Mouse (Mus musculus) limb, embryonic 11.5 days (tissue): Measurements from ENCODE around the gene Lipt2. TPM values are rescaled to one million over a fixed set of nuclear protein-coding genes. Genes with fewer than 3 reads are reported as not detected.
A peak's percentile ranks its signal among the peaks of the same experiment; 100 is the strongest.

Experiments used
- ATAC-seq: fragments of 200-750 bp; cut with Nextera tagmentation; 2 replicates; pipeline ENCODE4 v1.8.0; 2017; ENCODE audit warnings: low read depth; ENCODE audit not compliant: insufficient number of reproducible peaks, low FRiP score, low TSS enrichment
- DNase-seq: peaks from one replicate; pipeline ENCODE4 v3.0.0-alpha.2; 2015; ENCODE audit warnings: low spot score
- H3K27ac ChIP-seq: fragments of 300-500 bp; sonication (generic); replicated peaks from 2 replicates; pipeline ENCODE4 v1.5.1; 2014; ENCODE audit warnings: low read depth, mild to moderate bottlenecking, low read length
- H3K27me3 ChIP-seq: fragments of 300-500 bp; sonication (generic); 2 replicates; pipeline ENCODE4 v1.6.1; 2014; ENCODE audit warnings: mild to moderate bottlenecking, low read length, mixed read lengths; ENCODE audit not compliant: control insufficient read depth, insufficient read depth
- H3K36me3 ChIP-seq: fragments of 300-500 bp; sonication (generic); 2 replicates; pipeline ENCODE4 v1.6.1; 2014; ENCODE audit warnings: mild to moderate bottlenecking, low read length, moderate library complexity, mixed read lengths; ENCODE audit not compliant: control insufficient read depth, insufficient read depth
- H3K4me1 ChIP-seq: fragments of 300-500 bp; sonication (generic); 2 replicates; pipeline ENCODE4 v1.6.1; 2014; ENCODE audit warnings: low read length, mixed read lengths; ENCODE audit not compliant: control insufficient read depth, insufficient read depth
- H3K4me2 ChIP-seq: fragments of 300-500 bp; sonication (generic); 2 replicates; pipeline ENCODE4 v1.6.1; 2014; ENCODE audit warnings: low read depth, mild to moderate bottlenecking, moderate library complexity; ENCODE audit not compliant: severe bottlenecking
- H3K4me3 ChIP-seq: fragments of 300-500 bp; sonication (generic); 2 replicates; pipeline ENCODE4 v1.5.1; 2014; ENCODE audit warnings: low read depth, low read length
- H3K9ac ChIP-seq: fragments of 300-500 bp; sonication (generic); 2 replicates; pipeline ENCODE4 v1.6.1; 2014; ENCODE audit warnings: mild to moderate bottlenecking, low read length
- H3K9me3 ChIP-seq: fragments of 300-500 bp; sonication (generic); 2 replicates; pipeline ENCODE4 v1.6.1; 2016; ENCODE audit warnings: low read length; ENCODE audit not compliant: control insufficient read depth
- WGBS: fragments of 180-500 bp; shearing (Covaris S2); extraction: QIAGEN DNeasy Blood & Tissue Kit; methylation state at CpG from one replicate; pipeline ENCODE4 v1.1.7; 2014; 5-methylcytosine and 5-hydroxymethylcytosine counted together
- polyA plus RNA-seq: library from polyadenylated mRNA; unstranded; fragments of >200 nt; fragmentation: Nextera tagmentation; extraction: Ambion mirVana; gene quantifications from 2 replicates; pipeline ENCODE4 v1.2.1, GENCODE M21; 2014

Gene Lipt2
- polyA plus RNA-seq, 1 experiment from 2014 or later: 28.9 TPM

GRCm38 (mm10) chr7:100125166-100125565 lies 33.9 kb upstream of the Lipt2 start:
- Histone ChIP-seq H3K27ac (no peak overlapping the region), H3K9ac (no peak overlapping the region), H3K4me3 (no peak overlapping the region), H3K4me1 (no peaks in the 10 kb centered on the region), H3K4me2 (no peak overlapping the region), H3K9me3 (0 out of 2 replicates have a peak, but pooled peaks cover 3% of the 10 kb centered on the region), H3K27me3 (no peaks in the 10 kb centered on the region), H3K36me3 (no peaks in the 10 kb centered on the region)
- 80% methylated on average over 4 of the region's 4 CpGs for WGBS
- DNase-seq (no peak), ATAC-seq (no peak)

- ATAC-seq (no peak), DNase-seq (no peak)
- no peaks in the 10 kb centered on the region for H3K4me1 ChIP-seq
- H3K27me3 ChIP-seq: no peaks in the 10 kb centered on the region
- H3K9ac ChIP-seq: no peak overlapping the region
- H3K27ac ChIP-seq: no peak overlapping the region
- H3K4me3 ChIP-seq: no peak overlapping the region
- H3K4me2 ChIP-seq: no peak overlapping the region
- 94% methylated on average over 7 of the region's 7 CpGs for WGBS
- 0 out of 2 replicates have a peak, but pooled peaks cover 3% of the 10 kb centered on the region for H3K9me3 ChIP-seq
- no peaks in the 10 kb centered on the region for H3K36me3 ChIP-seq
Measured at GRCm38 (mm10) chr7:100126514-100126913, 32.6 kb upstream of the Lipt2 start.

- ATAC-seq: no peak
- WGBS: 82% methylated on average over 7 of the region's 7 CpGs
- H3K36me3 ChIP-seq: no peaks in the 10 kb centered on the region
Measured at GRCm38 (mm10) chr7:100128262-100129041, 30.6 kb upstream of the Lipt2 start.

GRCm38 (mm10) chr7:100130592-100130991 lies 28.5 kb upstream of the Lipt2 start:
- no peak overlapping the region for H3K27ac ChIP-seq
- H3K27me3 ChIP-seq: no peaks in the 10 kb centered on the region
- no peaks in the 10 kb centered on the region for H3K9me3 ChIP-seq
- H3K4me2 ChIP-seq: no peak overlapping the region
- no peak overlapping the region for H3K9ac ChIP-seq
- WGBS: 71% methylated on average over 6 of the region's 6 CpGs
- H3K4me3 ChIP-seq: no peak overlapping the region
- no peak for ATAC-seq
- H3K36me3 ChIP-seq: no peaks in the 10 kb centered on the region
- no peaks in the 10 kb centered on the region for H3K4me1 ChIP-seq
- no peak for DNase-seq

More at GRCm38 (mm10) chr7:100128262-100129041, 30.6 kb upstream of the Lipt2 start:
- Histone ChIP-seq H3K27me3 (no peaks in the 10 kb centered on the region), H3K9me3 (0 out of 2 replicates have a peak, but pooled peaks cover 3% of the 10 kb centered on the region), H3K4me1 (no peaks in the 10 kb centered on the region), H3K9ac (no peak overlapping the region), H3K27ac (no peak overlapping the region), H3K4me3 (no peak overlapping the region), H3K4me2 (no peak overlapping the region)
- DNase-seq: no peak

GRCm38 (mm10) chr7:100132379-100132778 lies 26.7 kb upstream of the Lipt2 start:
- 76% methylated on average over 1 of the region's 1 CpGs for WGBS
- no peaks in the 10 kb centered on the region for H3K9me3 ChIP-seq
- H3K27me3 ChIP-seq: no peaks in the 10 kb centered on the region
- no peak overlapping the region for H3K4me2 ChIP-seq
- ATAC-seq (peak; percentile 54; the same call in 1 of the 2 replicates), DNase-seq (no peak)
- H3K9ac ChIP-seq: no peak overlapping the region
- no peaks in the 10 kb centered on the region for H3K4me1 ChIP-seq
- no peak overlapping the region for H3K27ac ChIP-seq
- H3K36me3 ChIP-seq: no peaks in the 10 kb centered on the region
- no peak overlapping the region for H3K4me3 ChIP-seq

DNA sequence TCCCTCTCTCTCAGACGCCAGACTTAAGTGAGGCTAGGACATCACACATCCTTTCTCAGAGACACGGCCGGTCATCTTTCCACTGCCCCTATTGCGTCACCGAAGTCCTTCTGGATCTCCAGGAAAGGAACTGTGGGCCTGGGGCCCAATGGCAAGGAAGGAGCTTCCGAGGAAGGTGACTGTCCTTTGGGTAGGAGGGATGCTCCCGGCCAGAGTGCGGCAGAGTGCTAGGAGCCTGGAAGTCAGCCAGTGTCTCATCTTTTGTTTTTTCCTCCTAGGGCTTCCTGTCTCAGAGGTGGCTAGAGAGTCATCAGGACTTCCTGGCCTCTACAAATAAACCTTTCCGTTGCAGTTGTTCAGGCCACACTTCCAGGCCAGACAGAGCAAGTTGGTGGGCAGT lies 22.0 kb upstream of the Lipt2 start:
- H3K4me3 ChIP-seq: no peak overlapping the region
- H3K9ac ChIP-seq: no peak overlapping the region
- 80% methylated on average over 9 of the region's 9 CpGs for WGBS
- no peaks in the 10 kb centered on the region for H3K4me1 ChIP-seq
- H3K27ac ChIP-seq: no peak overlapping the region
- DNase-seq (no peak), ATAC-seq (no peak)
- no peaks in the 10 kb centered on the region for H3K9me3 ChIP-seq
- H3K4me2 ChIP-seq: no peak overlapping the region
- H3K36me3 ChIP-seq: no peaks in the 10 kb centered on the region
- H3K27me3 ChIP-seq: no peaks in the 10 kb centered on the region

DNA sequence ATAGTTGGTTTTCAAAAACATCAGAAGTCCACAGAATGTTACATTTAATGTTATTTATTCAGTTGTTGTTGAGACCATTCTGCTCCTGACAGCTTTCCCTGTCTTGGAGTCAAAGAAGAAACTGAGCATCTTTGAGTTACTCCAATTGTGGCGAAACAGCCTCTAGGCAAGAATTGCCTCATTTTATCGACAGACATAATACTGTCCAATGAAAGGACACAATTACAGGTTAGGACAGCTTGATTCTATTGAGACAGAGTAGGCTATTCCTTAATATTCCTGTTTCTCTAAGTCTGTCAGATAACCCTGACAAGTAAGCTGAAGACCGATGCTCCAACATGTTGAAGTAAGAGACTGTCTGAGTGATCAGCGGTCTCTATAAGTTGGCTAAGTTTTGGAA lies 21.0 kb upstream of the Lipt2 start:
- Histone ChIP-seq H3K4me1 (no peaks in the 10 kb centered on the region), H3K4me2 (no peak overlapping the region), H3K27ac (no peak overlapping the region), H3K9me3 (no peaks in the 10 kb centered on the region), H3K27me3 (no peaks in the 10 kb centered on the region), H3K36me3 (no peaks in the 10 kb centered on the region), H3K9ac (no peak overlapping the region), H3K4me3 (no peak overlapping the region)
- 93% methylated on average over 4 of the region's 4 CpGs for WGBS
- ATAC-seq (no peak), DNase-seq (no peak)

DNA sequence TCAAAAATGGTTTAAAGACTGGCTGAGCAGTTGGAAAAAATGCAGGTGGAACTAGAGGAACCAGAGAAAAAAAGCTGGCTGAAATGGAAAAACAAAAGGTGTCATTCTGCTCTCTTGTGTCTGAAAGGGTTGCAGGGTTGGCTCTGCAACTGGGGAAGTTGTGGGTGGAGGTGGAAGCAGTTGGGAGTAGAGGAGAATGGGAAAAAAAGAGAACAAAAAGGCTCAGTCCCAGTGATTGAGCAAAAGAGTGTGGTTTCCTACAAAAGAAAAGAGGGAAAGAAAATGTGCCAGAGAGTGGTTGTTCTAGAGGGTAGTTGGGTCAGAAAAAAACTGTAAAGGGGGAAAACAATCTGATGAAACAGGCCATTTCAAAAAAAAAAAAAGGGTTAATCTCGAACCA lies 18.5 kb upstream of the Lipt2 start:
- Histone ChIP-seq H3K9me3 (no peaks in the 10 kb centered on the region), H3K4me2 (no peak overlapping the region), H3K4me3 (no peak overlapping the region), H3K9ac (no peak overlapping the region), H3K27ac (no peak overlapping the region), H3K27me3 (no peaks in the 10 kb centered on the region), H3K36me3 (no peaks in the 10 kb centered on the region), H3K4me1 (no peaks in the 10 kb centered on the region)
- ATAC-seq (no peak), DNase-seq (no peak)
- 57% methylated on average over 1 of the region's 1 CpGs for whole genome bisulfite sequencing

DNA sequence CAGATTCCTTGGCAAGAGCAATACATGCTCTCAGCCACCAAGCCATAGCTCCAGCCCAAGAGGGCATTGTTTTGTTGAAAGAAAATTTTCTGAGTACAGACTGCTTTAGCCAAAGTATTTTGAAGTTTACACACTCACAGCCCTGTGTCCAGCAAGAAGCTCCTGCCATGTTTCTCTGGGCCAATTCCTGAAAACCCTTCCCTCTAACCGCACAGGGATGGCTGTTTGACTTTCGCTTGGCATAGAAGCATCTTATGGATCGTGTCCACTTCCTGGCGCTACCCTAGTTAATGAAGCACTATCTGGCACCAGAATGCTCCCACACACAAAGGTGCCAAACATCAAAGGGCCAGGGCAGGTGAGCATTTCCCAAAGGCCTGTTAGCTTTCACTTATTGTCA lies 10.5 kb upstream of the Lipt2 start:
- 92% methylated on average over 4 of the region's 4 CpGs for WGBS
- Histone ChIP-seq H3K36me3 (no peaks in the 10 kb centered on the region), H3K4me1 (no peaks in the 10 kb centered on the region), H3K27me3 (no peaks in the 10 kb centered on the region), H3K27ac (no peak overlapping the region), H3K9ac (no peak overlapping the region), H3K9me3 (no peaks in the 10 kb centered on the region), H3K4me2 (no peak overlapping the region), H3K4me3 (no peak overlapping the region)
- DNase-seq: no peak
- no peak for ATAC-seq
